Mouse (Mus musculus): Measurements from ENCODE around the gene Smc3.

Gene Smc3

DNA sequence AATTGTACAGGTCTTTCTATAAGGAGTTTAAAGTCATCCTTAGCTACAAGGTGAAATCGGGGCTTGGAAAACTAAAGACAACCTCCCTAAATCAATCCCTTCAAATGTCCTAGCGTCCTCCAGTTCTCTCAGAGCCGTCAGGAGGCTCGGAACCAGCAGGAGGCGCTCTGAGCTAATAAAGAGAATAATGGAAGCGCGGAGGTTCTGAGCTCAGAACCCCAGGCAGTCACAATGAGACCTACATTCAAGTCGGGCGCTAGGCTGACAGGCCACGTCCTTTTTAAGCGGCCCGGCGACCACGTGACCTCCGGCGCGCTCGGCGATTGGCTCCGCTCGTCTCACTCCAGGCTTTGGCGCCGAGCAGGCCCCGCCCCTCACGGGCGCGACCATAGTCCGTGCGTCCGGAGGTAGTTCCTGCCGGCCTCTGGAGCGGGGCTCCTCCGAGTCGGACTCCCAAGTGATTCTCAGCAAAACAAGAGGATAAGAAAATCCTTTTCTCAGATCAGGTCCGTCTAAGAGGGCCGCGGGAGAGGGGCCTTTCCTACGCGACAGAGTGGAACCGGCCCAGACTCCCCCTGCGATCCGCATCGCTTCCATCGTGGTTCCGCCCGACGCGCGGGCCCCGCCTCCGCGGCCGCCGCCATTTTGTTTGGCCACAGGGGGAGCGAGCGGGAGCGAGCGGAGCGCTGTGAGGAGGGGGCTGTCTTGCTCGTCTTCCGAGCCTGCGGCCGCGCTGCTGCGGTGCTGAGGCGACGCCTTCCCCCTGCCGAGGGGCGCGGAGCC, at the start of gene Smc3:
TSS of gene Smc3 (plus strand) at position 642 of the 783 bp plus-strand sequence.
- DNase-seq: peak; percentile 99 to 100

GRCm38 (mm10) chr19:53550972-53551371, 49.2 kb upstream of the Smc3 start:
- no peak for DNase-seq

- no peak for DNase-seq
These were observed 47.9 kb upstream of the Smc3 start for GRCm38 (mm10) chr19:53552216-53552786.

- no peak for DNase-seq
These were observed 47.4 kb upstream of the Smc3 start for GRCm38 (mm10) chr19:53552795-53553194.

DNA sequence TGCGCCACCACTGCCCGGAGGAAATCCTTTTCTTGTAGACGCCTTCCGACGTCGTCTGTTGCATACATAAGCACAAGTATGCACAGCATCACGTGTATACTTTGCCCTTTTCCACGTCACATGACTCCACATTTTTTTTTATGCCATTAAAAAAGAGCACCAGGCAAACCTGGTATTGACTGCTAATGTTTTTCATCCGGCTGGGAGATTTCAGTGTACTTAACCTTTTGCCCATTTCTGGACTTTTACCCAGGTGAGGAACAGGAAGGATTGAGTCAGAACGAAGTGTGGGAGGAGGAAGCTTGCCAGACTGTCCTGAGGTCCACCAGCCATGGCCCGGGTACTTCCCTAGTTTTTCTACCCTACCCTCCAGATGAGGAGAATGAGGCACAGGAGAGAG, 45.8 kb upstream of the Smc3 start:
- peak; percentile 64 to 77 for DNase-seq

DNA sequence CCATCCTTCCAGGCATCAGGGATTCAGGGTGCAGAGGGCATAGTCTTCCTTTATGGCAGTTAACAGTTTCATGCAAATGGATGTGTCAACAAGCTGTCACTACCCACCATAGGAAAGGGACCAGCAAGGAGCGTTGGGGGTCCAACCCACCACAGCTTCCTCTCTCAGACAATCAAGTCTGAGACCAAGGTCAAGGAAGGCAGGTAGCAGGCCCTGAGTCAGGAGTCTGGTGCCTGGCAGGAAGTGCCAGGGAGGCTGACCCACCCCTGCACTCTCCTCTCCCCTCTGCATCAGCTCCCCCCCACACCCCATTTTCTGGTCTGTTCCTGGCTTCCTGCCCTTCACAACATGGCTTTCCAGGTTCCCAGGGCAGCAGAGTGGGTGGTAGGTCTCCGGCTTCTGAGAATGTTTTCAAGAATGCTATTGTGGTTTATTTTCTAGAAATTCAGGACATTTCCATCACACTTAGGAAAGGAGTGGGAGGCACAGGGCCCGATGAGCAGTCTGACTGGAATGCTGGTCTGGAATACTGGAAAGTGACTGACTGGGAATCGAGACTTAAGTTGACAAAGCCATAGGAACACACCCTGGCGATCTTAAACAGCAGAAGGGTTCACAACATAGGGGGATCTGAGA, 45.1 kb upstream of the Smc3 start:
- no peak for DNase-seq

DNA sequence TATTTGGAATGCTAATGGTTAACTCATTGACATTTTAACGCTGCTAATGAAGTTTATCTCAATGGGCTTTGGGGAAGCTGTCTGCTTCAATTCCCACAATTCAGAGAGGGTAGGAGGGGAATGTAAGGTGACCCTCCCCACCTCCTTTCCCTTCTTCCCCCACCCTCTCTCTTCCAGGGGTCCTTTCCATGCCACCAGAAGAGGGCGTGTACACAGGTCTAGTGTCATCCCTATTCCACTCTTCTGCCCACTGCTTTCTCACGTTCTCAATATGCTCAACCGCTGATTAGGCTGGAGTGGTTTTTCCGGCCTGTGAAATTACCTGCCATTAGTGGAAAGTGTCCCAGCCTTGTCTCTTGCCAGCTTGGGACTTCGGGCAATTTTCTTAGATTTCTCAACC, 43.4 kb upstream of the Smc3 start:
- no peak for DNase-seq

DNA sequence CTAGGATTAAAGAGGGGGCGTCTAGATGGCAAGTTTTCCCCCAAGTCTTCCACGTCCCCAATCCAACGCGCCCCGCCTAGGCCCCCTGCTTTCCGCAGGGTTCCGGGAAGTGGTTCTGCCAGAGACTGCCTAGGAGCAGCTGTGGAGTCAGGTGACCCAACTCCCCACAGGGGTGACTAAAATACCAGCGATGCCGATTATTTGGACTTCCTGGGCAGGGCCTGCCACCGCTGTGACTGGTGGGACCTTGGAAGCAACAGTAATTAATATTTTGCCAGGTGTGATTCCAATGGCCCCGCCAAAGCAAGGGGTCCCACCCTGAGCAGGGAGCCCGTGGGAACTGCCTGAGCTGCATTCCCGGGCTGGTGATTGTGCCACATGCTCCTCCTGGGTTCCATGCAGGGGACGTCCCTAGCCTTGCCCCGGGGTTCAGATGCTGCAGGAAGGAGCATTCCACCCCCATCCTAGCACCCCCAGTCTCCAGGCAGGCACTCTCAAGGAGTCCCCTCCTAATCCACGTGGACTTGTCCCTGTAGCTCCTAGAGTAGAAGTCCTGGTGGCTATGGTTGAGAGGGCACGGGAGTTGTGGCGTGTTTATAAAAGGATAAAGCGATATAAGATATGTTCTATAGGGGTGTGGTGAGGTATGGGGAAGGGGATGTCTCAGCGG, 42.8 kb upstream of the Smc3 start:
- DNase-seq: peak in 1 of 2 experiments; percentile 29

- DNase-seq: no peak
These were observed 39.8 kb upstream of the Smc3 start for GRCm38 (mm10) chr19:53560436-53560835.

- DNase-seq: peak; percentile 67 to 68
These were observed 36.0 kb upstream of the Smc3 start for GRCm38 (mm10) chr19:53564174-53564573.

DNA sequence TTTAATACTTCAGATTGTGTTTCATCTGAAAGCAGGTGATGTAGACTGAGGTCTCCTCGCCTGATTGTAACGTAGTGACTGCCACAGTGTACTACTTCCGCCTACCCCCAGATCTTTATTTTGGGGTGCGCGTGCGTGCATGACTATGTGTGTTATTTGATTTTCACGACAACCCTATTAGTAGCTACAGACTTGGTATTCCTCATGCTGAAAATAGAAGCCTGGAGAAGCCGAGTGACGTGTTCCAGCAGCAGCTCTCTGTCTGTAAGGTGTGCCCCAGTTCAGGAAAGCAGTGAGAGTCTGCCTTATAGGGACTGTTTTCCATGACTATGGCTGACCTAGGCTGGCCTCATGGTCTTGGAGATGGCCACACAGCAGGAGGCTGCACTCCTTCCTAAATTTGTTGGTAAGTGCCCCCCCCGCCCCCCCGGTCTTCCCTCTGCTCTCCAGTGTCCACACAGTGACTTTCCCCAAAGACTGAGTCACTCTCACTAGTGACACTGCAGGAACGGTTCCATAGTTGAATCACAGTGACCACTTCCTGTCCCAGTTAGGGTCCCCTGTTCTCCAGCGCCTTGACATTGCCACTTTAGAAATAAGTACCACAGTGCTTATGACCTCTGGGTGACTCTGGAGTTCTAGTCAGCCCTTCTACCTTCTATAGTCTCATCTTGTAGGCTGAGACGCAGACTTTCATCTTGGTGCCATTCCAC, 34.5 kb upstream of the Smc3 start:
- DNase-seq: no peak

- DNase-seq: no peak
These were observed 32.3 kb upstream of the Smc3 start for GRCm38 (mm10) chr19:53567864-53568263.

- no peak for DNase-seq
These were observed 31.6 kb upstream of the Smc3 start for GRCm38 (mm10) chr19:53568553-53568952.

DNA sequence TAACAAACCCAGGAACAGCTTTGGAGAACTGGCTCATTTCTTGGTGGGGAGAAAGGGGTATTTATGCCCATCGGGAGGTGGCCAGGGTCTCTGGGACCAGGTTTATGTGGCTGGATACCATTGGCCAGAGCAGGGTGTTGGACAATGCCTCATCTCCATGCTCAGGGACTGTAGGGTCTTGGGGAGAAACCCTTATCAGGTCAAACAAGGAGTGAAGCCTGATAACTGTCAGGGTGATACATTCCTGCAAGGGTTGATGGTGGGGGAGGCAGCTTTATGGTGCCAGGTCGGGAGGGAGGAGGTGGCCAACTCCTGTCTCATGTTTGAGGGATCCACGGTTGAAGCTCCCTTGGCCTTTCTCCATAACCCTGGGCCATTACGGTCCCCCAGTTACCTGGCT, 29.1 kb upstream of the Smc3 start:
- DNase-seq: no peak

GRCm38 (mm10) chr19:53571501-53572428, 28.4 kb upstream of the Smc3 start:
- DNase-seq: no peak

GRCm38 (mm10) chr19:53572607-53573006, 27.6 kb upstream of the Smc3 start:
- no peak for DNase-seq

DNA sequence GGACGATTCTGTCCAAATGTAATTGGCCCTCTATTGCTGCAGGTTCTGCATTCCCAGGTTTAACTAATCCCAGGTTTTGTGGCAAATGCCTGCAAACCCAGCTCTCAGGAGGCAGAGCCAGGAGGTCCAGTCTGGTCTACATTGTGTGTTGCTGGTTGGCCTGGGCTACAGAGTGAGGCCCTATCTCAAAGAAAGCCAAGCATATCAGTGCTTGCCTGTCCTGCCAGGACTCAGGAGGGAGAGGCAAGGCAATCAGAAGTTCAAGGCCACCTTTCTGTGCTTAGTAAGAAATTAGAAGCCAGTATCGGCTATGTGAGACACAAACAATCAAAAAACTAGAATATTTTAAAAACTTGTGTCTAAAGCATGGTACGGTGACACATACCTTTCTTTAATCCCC, 27.0 kb upstream of the Smc3 start:
- no peak for DNase-seq

GRCm38 (mm10) chr19:53574131-53574530, 26.1 kb upstream of the Smc3 start:
- no peak for DNase-seq

DNA sequence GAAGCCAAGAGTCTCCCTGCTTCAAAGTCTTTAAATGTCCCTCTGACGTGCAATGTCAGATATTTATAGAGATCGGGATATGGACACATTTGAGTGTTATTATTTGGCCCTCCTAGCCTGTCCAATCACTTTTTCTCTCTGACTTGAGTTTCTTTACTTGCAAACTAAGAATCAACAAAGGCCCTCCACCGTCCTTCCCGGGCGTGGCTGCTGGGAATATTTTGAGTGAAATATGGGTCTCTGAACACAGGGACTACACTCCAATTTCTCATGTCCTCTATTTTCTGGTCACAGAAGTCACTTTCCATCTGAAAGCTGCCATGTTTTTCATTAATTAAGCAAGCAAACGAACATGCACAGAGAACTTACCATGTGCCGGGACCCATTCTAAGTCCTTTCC, 25.7 kb upstream of the Smc3 start:
- DNase-seq: no peak

GRCm38 (mm10) chr19:53575296-53576010, 24.7 kb upstream of the Smc3 start:
- DNase-seq: no peak

DNA sequence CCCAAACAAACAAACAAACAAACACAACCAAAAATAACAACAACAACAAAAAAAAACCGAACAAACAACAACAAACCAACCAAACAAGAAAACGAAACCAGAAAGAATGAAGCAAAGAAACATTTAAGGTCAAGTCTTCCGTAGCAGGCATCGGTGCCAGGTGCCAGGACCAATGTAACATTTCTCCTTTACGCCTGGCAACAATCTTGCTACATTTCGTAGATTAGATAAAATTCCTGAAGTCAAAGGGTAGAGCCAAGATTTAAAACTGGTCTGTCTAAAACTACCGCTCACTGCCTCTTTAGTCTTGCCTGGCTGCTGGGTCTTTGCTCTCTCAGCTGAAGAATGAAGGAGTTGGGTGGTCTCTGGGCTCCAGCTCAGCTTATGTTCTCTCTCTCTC, 24.1 kb upstream of the Smc3 start:
- DNase-seq: no peak
